Mouse (Mus musculus) megakaryocyte progenitor cell, adult 5-6 weeks (primary cell): ENCODE measurements around the gene Adcy1. TPM values are rescaled to one million over a fixed set of nuclear protein-coding genes. Genes with fewer than 3 reads are reported as not detected.

ENCODE experiments used
- ATAC-seq: replicated peaks from 2 replicates; pipeline ENCODE4 v1.8.0; 2016; ENCODE audit warnings: mild to moderate bottlenecking, moderate TSS enrichment, inconsistent platforms; ENCODE audit not compliant: poor library complexity
- total RNA-seq, 2 experiments: library from RNA; stranded (forward) in 1 of 2; stranded (reverse) in 1 of 2; fragments of 157-497, 149-512 nt in 1 of 2; fragments of 200-1000 nt in 1 of 2; gene quantifications; 2 replicates each; pipeline versions ENCODE4 v1.2.3 to v1.2.4; 2015 to 2017

Adcy1 gene
- total RNA-seq, 2 experiments from 2014 or later: not detected

GRCm38 (mm10) chr11:7068479-7069235 lies 5.4 kb downstream of the Adcy1 start:
- no peak for ATAC-seq

- ATAC-seq: no peak
These were observed 6.5 kb downstream of the Adcy1 start for GRCm38 (mm10) chr11:7069762-7070161.

DNA sequence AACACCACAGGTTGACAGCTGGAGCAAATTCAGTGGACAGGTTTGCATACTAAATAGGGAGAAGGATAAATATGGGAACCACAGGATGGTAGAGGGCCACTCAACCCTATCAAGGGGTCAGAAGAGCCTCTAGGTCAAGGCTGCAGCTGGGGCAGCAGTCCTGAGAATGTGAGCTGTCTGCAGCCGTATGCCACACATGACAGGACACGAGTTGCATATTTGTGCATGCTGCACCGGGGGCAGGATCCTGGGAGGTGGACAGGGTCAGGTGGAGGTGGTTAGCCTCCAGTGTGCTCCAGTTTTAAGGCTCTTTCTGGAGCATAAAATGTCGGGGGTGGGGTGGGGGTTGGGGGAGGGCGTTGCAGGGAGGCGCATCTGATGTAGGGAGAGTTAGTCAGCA lies 8.3 kb downstream of the Adcy1 start:
- no peak for ATAC-seq

DNA sequence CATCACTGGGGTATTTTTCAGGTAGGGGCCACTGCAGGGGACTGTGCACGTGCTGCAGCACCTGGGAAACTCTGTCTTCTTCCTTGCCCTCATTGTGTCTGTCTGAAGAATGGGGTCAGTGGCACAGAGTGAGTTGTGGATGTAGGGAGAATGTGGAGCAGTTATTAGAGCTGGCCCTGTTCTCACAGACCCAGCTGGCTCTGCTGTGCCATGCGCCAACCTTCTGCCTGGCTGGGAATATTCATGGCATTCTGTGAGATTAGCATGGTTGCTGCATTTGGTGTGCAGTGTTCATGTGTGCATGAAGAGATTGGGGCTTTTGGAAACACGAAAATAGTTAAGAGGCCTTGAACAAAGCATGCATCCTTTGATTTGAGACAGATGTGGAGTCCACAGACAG lies 10.3 kb downstream of the Adcy1 start:
- ATAC-seq: no peak

DNA sequence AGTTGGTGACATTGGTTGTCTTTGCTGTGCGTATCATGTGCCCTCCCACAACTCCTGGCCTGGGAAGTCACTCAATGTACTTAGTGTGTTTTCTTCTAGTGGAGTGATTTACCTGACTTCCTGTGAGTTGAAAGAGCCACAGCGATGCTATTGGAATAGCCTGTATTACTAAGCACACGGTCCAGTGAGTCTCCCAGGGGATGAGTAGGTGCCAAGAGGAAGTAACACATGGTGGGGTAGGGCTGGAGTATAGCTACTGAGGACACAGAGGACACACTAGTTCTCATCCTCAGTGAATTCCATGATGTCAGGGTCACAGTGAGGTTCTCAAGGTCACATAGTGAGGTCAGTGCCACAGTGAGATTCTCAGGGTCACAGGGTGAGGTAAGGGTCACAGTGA lies 13.2 kb downstream of the Adcy1 start:
- no peak for ATAC-seq

DNA sequence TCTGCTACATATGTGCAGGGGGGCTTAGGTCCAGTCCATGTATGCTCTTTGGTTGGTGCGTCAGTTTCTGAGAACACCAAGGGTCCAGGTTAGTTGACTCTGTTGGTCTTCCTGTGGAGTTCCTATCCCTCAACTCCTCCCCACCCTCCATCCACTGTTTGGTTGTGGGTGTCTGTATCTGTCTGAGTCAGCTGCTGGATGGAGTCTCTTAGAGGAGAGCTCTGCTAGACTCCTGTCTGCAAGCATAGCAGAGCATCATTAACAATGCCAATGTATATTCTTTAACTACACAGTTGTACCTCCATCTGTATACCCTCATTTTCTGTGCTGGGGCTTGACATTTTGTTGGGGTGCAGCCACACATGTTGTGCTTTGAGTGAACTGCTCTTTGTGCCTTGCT lies 18.6 kb downstream of the Adcy1 start:
- no peak for ATAC-seq

DNA sequence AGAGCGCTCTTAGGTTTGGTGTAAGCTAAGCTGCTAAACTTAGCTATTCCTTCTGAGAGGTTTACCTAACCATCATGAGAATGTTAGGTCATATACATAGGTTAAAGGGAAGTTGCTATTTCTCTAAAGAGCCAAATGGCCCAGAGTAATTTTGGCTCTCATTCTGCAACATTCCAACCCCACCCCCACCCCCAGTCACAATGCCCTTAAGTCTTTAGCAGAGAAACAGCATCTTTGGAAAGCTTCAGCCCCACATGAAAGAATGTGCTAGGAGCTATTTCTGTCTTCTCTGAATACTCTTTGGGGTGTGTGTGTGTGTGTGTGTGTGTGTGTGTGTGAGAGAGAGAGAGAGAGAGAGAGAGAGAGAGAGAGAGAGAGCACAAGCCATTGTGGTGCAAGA lies 20.6 kb downstream of the Adcy1 start:
- ATAC-seq: no peak

GRCm38 (mm10) chr11:7085184-7085583 lies 21.9 kb downstream of the Adcy1 start:
- ATAC-seq: no peak

GRCm38 (mm10) chr11:7091120-7091519 lies 27.8 kb downstream of the Adcy1 start:
- no peak for ATAC-seq

GRCm38 (mm10) chr11:7094844-7095243 lies 31.6 kb downstream of the Adcy1 start:
- no peak for ATAC-seq

DNA sequence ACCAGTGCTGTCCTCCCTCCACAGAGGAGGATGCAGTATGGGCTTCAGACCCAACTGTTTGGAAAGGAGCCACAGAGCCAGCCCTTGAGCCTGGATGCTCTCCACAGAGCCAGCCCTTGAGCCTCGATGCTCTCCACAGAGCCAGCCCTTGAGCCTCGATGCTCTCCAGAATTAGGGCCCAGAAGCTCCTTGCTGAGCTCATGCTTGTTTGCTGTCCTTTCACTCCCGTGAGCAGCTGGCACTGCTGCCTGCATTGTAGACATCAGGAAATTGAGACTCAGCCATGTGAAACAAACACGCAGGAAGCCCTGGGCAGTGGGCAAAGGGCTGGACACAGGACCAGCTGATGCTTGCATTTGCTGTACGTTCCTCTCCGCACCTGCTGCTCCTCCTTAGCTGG lies 38.4 kb downstream of the Adcy1 start:
- no peak for ATAC-seq

GRCm38 (mm10) chr11:7102256-7103194 lies 39.2 kb downstream of the Adcy1 start:
- no peak for ATAC-seq

DNA sequence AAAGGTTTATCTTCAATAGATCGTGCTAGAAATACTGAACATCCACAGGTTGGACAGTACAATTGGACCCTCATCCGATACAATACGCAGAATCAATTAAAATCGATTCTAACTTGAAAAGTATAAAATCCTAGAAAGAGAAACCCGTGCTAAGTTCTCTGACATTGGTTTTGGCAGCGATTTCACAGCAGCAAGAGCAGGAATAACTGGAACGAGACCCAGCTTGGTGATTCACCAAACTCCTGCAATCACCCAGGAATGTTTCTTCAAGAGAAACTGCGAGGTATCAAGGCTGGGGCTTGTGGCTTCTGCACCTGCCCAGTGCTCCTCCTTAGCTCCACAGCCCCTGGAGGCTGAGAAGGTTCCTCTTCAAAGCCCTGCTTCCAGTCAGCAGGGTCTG lies 42.0 kb downstream of the Adcy1 start:
- ATAC-seq: no peak

DNA sequence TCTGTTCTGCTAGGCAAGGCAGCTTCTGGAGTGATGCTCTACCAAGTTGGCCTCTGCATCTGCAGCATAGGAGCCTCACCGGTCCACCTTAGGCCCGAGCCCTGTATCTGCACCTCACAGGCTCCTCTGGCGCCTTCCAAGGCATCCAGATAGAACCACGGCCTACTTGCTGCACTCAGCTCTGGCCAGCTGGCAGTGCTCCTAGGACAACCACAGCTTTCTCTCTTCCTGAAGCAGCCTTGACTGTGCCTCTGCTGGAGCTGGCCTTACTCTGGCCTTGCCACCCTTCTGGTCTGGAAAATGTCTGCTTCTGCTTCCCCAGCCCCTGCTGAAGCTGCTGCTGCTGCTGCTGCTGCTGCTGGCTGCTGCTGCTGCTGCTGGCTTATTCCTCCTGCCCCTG lies 45.8 kb downstream of the Adcy1 start:
- no peak for ATAC-seq

- ATAC-seq: no peak
These were observed 49.8 kb downstream of the Adcy1 start for GRCm38 (mm10) chr11:7113046-7113445.

- ATAC-seq: no peak
These were observed 50.4 kb downstream of the Adcy1 start for GRCm38 (mm10) chr11:7113687-7114086.

GRCm38 (mm10) chr11:7114312-7114711 lies 51.0 kb downstream of the Adcy1 start:
- ATAC-seq: no peak

DNA sequence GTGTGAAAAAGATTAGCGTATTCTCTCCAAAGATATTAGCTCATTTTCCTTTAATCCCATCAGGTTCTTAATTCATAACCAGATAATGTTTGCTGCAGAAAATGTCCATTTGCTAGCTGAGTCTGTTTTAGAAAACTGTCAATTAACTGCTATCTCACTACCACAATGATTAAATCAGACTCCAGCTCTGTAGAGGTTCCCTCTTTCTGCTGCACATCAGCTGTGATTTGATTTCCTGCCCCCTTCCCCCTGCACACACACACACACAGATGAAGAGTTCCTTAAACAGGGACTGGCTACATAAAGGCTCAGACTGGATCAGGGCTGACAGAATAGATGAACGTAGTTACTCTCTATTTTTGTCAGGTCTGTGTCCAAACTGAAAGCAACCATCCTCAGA lies 53.4 kb downstream of the Adcy1 start:
- no peak for ATAC-seq

- no peak for ATAC-seq
These were observed 66.2 kb downstream of the Adcy1 start for GRCm38 (mm10) chr11:7129319-7130051.

- no peak for ATAC-seq
These were observed 69.6 kb downstream of the Adcy1 start for GRCm38 (mm10) chr11:7132736-7133387.

- ATAC-seq: no peak
These were observed 70.4 kb downstream of the Adcy1 start for GRCm38 (mm10) chr11:7133736-7134135.
